Mouse (Mus musculus) cortical plate, adult 2 months (tissue): ENCODE data around the gene Pced1b. TPM values are rescaled to one million over a fixed set of nuclear protein-coding genes. Genes with fewer than 3 reads are reported as not detected.
"Not testable (repeated sequence)": the region's sequence is repeated elsewhere in the genome, so short reads cannot be mapped to it uniquely, and the experiment has no call there.

Source experiments
- H3K27ac ChIP-seq: fragments of 200-500 bp; 2 replicates; pipeline ENCODE4 v1.5.1; 2012; ENCODE audit warnings: low read length, control low read depth, inconsistent platforms; ENCODE audit not compliant: insufficient read depth
- H3K4me1 ChIP-seq: fragments of 200-500 bp; 2 replicates; pipeline ENCODE4 v1.6.1; 2011; ENCODE audit warnings: low read length; ENCODE audit not compliant: control insufficient read depth, insufficient read depth
- H3K4me3 ChIP-seq: fragments of 200-500 bp; 2 replicates; pipeline ENCODE4 v1.5.1; 2011; ENCODE audit warnings: mild to moderate bottlenecking, low read length, control low read depth; ENCODE audit not compliant: insufficient read depth
- CTCF ChIP-seq: fragments of 200-500 bp; IDR thresholded peaks from 2 replicates; pipeline ENCODE4 v1.5.1; 2011; ENCODE audit warnings: mild to moderate bottlenecking, control low read depth, low read length; ENCODE audit not compliant: insufficient read depth; ENCODE audit errors: extremely low read depth
- POLR2A ChIP-seq: fragments of 200-500 bp; IDR thresholded peaks from 2 replicates; pipeline ENCODE4 v1.6.1; 2011; ENCODE audit warnings: mild to moderate bottlenecking, low read length, control low read depth; ENCODE audit not compliant: insufficient read depth; ENCODE audit errors: extremely low read depth
- polyA plus RNA-seq: library from polyadenylated mRNA; depleted of rRNA; stranded (reverse); fragments of >200 nt; gene quantifications from 2 replicates; pipeline ENCODE4 v1.2.3, GENCODE M21; 2012; rRNA removed

The Pced1b gene
- polyA plus RNA-seq = 9.9 and 12.4 TPM in 2 replicates

DNA sequence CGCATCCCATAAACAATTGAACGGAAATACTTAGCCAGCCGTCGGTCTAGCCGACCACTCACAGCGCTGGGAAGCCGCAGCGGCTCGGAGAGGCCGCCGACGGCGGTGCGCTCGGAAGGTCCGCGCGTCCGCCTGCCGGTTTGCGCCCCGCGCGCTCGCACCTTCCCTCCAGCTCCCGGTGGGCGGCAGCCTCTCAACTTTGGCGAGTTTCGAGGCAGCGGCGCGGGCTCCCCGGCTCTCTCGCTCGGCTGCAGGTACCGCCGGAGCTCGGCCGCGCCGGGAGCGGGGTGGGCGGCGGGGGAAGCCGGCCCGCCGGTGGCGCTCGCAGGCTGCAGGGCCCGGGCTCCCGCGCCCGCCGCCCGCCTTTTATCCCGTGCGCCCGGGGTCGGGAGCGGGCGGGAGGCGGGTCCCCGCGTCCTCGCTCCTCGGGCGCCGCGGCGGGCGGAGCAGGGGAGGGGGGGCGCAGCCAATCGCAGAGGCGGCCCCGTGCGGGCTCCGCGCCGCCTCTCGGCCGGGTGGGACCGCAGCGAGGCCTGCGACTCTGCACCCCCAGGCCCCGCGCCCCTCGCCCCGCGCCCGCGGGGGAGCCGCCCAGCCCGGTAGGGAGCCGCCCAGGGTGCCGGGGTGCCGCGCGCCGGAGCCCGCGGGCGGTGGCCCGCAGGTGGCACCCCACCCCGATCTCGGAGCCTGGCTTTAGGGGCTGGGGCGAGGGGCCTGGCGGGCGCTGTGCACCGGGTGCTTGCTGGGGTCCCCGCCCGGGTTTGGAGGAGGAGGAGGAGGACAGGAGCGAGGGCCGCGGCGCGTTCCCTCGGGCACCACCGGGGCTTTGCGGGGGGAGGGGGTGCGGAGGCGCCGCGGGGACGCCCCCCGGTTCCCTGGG, at the start of gene Pced1b, which contains the start of gene Amigo2:
Pced1b (plus strand) TSS at position 197 of the 880 bp plus-strand sequence.
Amigo2 (minus strand) TSS at position 377 of the 880 bp plus-strand sequence.
- H3K4me3 ChIP-seq = peak within 1 kb of the TSS; percentile 54
- H3K4me1 ChIP-seq = peaks cover 1% of the 10 kb centered on the region
- 0 out of 2 replicates have a peak within 1 kb of the TSS, but pooled peaks have one; percentile 68 for H3K27ac ChIP-seq
- no peak for TF ChIP-seq POLR2A
- TF ChIP-seq CTCF = no peak

DNA sequence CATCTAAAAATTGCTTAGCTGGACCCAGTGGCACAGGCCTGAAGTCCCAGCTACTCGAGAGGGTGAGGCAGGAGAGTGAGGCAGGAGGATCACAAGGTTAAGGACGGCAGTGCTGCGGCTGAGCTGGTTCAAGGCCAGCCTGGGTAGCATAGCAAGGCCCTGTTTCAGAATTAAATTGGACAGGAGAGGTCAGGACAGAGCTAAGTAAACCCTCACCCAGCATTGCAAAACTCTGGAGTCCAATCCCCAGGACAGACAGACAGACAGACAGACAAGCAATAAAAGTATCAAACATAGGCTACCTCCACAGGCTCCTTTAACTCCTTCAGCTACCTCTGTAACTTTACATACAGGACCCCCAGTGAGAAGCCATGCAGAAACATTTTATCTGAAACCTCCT, 42.0 kb upstream of the Pced1b start:
- H3K4me3 ChIP-seq = no peak overlapping the region
- no peaks in the 10 kb centered on the region for H3K4me1 ChIP-seq
- H3K27ac ChIP-seq = no peak overlapping the region
- TF ChIP-seq CTCF (no peak), POLR2A (no peak)

DNA sequence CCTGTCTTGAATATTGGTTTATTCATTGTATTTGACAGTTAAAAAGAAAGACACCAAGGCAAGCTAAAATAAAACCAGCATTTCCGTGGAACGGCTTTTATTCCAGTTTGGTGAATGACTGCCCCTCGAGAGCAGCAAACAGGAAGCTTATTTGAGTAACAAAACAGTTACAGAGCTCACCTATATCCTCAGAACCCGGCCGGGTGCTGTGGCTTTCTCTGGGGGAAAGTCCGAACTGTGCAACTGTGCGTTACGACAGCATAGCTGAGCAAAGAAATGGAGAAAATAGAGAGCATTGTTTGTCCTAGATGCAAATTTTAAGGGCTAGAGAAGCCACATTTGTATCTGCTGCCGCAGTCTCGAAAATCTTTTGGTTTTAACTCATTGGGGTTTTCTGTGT, 41.1 kb upstream of the Pced1b start:
- H3K4me3 ChIP-seq = no peak overlapping the region
- no peaks in the 10 kb centered on the region for H3K4me1 ChIP-seq
- TF ChIP-seq POLR2A (no peak), CTCF (no peak)
- H3K27ac ChIP-seq = no peak overlapping the region

DNA sequence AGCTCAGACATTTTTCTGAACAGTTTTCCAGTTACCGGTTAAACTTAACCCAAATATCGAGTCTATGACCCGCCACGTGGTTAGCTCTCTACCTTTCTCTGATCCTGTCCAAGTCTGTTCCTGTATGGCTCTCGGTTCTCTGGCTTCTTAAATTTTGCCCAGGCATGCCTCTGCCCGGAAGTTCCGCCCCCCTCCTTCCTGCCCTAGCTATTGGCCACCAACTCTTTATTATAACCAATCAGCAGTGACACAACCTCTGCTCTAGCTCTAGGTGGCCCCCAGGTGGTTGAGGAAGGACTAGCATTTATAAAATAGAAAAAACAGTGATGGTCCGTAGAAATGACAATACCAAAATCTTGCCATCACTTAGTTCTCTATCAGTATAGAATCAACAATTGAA, 40.4 kb upstream of the Pced1b start:
- TF ChIP-seq POLR2A = no peak
- no peak for TF ChIP-seq CTCF

DNA sequence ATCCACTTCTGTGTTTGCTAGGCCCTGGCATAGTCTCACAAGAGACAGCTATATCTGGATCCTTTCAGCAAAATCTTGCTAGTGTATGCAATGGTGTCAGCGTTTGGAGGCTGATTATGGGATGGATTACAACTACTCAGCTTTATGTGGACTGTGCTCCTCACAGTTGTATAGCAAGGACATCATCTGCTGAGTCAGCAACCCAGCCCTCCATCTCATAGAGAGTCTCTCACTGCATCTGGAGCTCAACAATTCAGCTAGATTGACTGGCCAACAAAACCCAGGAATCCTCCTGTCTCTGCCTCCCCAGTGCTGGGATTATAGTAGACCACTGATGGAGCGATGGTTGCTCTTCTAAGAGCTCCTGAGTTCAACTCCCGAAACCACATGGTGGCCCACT, 37.2 kb upstream of the Pced1b start:
- not testable (repeated sequence) for H3K4me3 ChIP-seq, H3K27ac ChIP-seq, H3K4me1 ChIP-seq

More for the DNA sequence above, 40.4 kb upstream of the Pced1b start:
- Histone ChIP-seq H3K27ac (no peak overlapping the region), H3K4me3 (no peak overlapping the region), H3K4me1 (no peaks in the 10 kb centered on the region)

DNA sequence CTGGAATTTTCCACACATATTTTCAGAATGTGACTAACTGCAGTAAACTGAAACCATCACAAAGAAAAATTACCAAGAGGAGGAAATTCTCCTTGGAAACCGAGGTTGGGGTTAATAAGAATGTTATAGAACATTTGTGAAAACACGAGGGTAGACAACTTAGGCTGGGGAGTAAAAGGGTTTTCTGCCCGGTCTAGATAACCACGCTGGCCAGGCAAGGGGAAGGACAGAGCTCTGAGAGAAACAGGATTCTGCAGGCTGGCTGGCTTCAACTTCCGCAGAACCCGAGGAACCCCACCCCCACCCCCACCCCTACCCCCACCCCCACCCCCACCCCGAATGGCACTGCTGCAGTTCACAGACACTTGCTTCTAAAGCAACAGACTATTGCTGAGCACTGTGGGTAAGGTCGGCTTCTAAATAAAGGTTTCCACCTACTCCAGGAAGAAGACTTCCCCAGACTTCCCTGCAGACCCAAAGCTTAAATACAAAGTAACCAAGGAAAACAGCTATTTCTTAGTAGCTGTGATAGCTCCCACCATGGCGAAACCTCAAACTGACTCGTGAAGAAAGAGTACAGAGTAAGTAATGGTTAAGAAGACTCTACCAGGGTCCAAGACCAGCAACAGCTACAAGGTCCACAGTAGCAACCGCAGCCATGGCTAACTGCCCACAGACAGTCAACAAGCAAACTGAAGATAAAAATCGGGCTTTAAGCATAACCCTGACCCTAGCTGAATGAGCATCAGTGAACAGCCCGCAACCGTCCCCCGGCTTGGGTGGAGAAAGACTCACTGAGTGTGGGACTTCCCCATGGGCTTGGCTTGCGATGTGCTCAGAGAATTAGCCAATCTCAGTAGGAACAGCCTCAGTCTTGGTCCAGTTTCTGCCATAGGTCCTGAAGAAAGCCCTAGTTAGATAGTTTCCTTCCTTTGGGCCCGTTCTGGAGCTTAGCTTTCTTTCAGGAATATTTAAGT, 34.1 kb upstream of the Pced1b start:
- H3K4me3 ChIP-seq = no peak overlapping the region
- TF ChIP-seq CTCF = no peak
- no peak for TF ChIP-seq POLR2A
- no peaks in the 10 kb centered on the region for H3K4me1 ChIP-seq
- H3K27ac ChIP-seq = no peak overlapping the region

DNA sequence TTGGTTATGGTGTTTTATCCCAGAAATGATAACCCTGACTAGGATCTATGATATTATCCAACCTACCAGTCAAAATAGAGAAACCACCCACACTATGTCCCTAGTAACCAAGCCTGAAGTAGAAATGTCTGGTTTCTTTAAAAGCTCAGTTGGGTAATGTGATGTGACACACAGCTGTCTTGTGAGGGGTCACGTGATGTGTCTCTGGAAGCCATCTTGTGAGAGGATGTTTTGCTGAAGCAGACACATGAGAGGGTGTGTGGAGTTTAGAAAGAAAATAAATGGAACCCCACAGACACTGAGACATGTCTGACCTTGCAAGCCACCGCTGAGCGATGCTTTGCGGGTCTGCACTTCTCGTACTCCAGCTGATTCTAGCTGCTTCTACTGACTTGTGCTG, 30.1 kb upstream of the Pced1b start:
- no peaks in the 10 kb centered on the region for H3K4me1 ChIP-seq
- H3K27ac ChIP-seq = no peak overlapping the region
- H3K4me3 ChIP-seq = no peak overlapping the region
- TF ChIP-seq POLR2A (no peak), CTCF (no peak)

DNA sequence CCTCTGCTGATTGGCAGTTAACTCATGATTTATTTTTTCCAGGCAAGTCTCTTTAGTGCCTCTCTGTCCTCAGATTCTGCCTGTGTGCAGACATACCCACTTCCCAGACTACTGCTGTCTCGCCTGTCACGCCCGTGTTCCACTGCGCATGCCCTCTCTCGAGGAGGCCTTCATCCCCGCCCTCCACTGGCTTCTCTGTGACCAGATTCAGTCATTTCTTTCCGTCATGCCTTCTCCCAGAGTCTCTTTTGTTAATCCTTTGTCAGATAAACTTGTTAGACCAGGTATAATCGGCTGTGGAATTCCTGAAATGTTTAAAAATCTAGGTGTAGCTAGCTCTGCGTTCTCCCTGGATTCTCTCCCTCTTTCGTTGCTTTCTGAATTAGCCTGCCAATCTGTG, 23.5 kb upstream of the Pced1b start:
- H3K27ac ChIP-seq = no peak overlapping the region
- H3K4me1 ChIP-seq = no peaks in the 10 kb centered on the region
- no peak overlapping the region for H3K4me3 ChIP-seq
- TF ChIP-seq POLR2A = no peak
- TF ChIP-seq CTCF = no peak

DNA sequence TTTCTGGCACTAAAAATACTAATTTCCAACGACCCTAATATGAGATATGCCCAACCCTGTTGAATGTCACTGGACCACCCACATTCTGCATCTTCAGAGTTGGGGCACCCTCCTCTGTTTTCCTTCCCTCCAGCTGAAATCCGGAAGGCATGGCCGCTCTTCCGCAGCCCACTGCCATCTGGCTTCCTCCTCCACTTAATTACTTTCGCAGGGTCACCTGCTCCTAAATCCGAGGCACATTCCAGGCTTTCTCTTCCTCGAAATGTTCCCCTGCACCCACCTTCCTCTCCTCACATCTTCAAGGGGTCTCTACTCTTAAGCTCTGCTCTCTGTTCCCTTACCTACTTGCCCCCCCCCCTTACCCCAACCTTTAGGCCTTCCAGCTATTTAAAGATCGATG, 22.9 kb upstream of the Pced1b start:
- Histone ChIP-seq H3K4me1 (no peaks in the 10 kb centered on the region), H3K4me3 (no peak overlapping the region), H3K27ac (no peak overlapping the region)
- TF ChIP-seq POLR2A = no peak
- no peak for TF ChIP-seq CTCF
